Mouse (Mus musculus) hindbrain, embryonic 16.5 days (tissue): ENCODE data around the gene Atxn7l2. TPM values are rescaled to one million over a fixed set of nuclear protein-coding genes. Genes with fewer than 3 reads are reported as not detected.

Experiments
- ATAC-seq: fragments of 200-750 bp; cut with Nextera tagmentation; 2 replicates; pipeline ENCODE4 v1.8.0; 2017; ENCODE audit warnings: moderate TSS enrichment, moderate library complexity
- H3K27ac ChIP-seq: fragments of 300-500 bp; sonication (generic); 2 replicates; pipeline ENCODE4 v1.5.1; 2014; ENCODE audit warnings: low read depth, mild to moderate bottlenecking, control low read depth, low read length, moderate library complexity
- H3K27me3 ChIP-seq: fragments of 300-500 bp; sonication (generic); replicated peaks from 2 replicates; pipeline ENCODE4 v1.6.1; 2014; ENCODE audit warnings: low read length; ENCODE audit not compliant: control insufficient read depth, insufficient read depth
- H3K36me3 ChIP-seq: fragments of 300-500 bp; sonication (generic); 2 replicates; pipeline ENCODE4 v1.6.1; 2014; ENCODE audit warnings: mild to moderate bottlenecking, low read length, moderate library complexity, mixed read lengths; ENCODE audit not compliant: control insufficient read depth, insufficient read depth
- H3K4me1 ChIP-seq: fragments of 300-500 bp; sonication (generic); 2 replicates; pipeline ENCODE4 v1.6.1; 2014; ENCODE audit warnings: low read depth, low read length; ENCODE audit not compliant: control insufficient read depth, insufficient read depth
- H3K4me2 ChIP-seq: fragments of 300-500 bp; sonication (generic); 2 replicates; pipeline ENCODE4 v1.6.1; 2014; ENCODE audit warnings: mild to moderate bottlenecking, low read length, control low read depth, moderate library complexity
- H3K4me3 ChIP-seq: fragments of 300-500 bp; sonication (generic); 2 replicates; pipeline ENCODE4 v1.5.1; 2014; ENCODE audit warnings: mild to moderate bottlenecking, low read length, control low read depth, moderate library complexity
- H3K9ac ChIP-seq: fragments of 300-500 bp; sonication (generic); 2 replicates; pipeline ENCODE4 v1.6.1; 2014; ENCODE audit warnings: low read depth, mild to moderate bottlenecking, control low read depth, low read length, moderate library complexity
- H3K9me3 ChIP-seq: fragments of 300-500 bp; sonication (generic); 2 replicates; pipeline ENCODE4 v1.6.1; 2014; ENCODE audit warnings: mild to moderate bottlenecking, low read length, moderate library complexity; ENCODE audit not compliant: control insufficient read depth
- WGBS: fragments of 180-500 bp; shearing (Covaris S2); extraction: QIAGEN DNeasy Blood & Tissue Kit; methylation state at CpG from one replicate; pipeline ENCODE4 v1.1.7; 2014; 5-methylcytosine and 5-hydroxymethylcytosine counted together
- polyA plus RNA-seq: library from polyadenylated mRNA; unstranded; fragments of >200 nt; fragmentation: Nextera tagmentation; extraction: Ambion mirVana; gene quantifications from 2 replicates; pipeline ENCODE4 v1.2.1, GENCODE M21; 2015

Atxn7l2 gene
- polyA plus RNA-seq, 1 experiment from 2014 or later: 19.6 TPM

GRCm38 (mm10) chr3:108166486-108167211 lies 44.1 kb downstream of the Atxn7l2 start:
- Histone ChIP-seq H3K9me3 (no peaks in the 10 kb centered on the region), H3K4me1 (peaks cover 27% of the 10 kb centered on the region), H3K36me3 (no peaks in the 10 kb centered on the region), H3K9ac (peak overlapping the region; percentile 45), H3K4me3 (no peak overlapping the region), H3K27ac (peak overlapping the region; percentile 7; the same call in 1 of the 2 replicates), H3K27me3 (no peaks in the 10 kb centered on the region), H3K4me2 (no peak overlapping the region)
- 9% methylated on average over 9 of the region's 11 CpGs for WGBS
- ATAC-seq: peak; percentile 49

GRCm38 (mm10) chr3:108165532-108166315 lies 45.0 kb downstream of the Atxn7l2 start:
- no peaks in the 10 kb centered on the region for H3K36me3 ChIP-seq
- no peaks in the 10 kb centered on the region for H3K9me3 ChIP-seq
- H3K27ac ChIP-seq: peak overlapping the region; percentile 46; the same call in 1 of the 2 replicates
- no peak overlapping the region for H3K4me3 ChIP-seq
- H3K9ac ChIP-seq: peak overlapping the region; percentile 13; the same call in 1 of the 2 replicates
- WGBS: 26% methylated on average over 10 of the region's 10 CpGs
- peaks cover 27% of the 10 kb centered on the region for H3K4me1 ChIP-seq
- no peak overlapping the region for H3K4me2 ChIP-seq
- ATAC-seq: peak; percentile 23
- no peaks in the 10 kb centered on the region for H3K27me3 ChIP-seq

- Histone ChIP-seq H3K4me1 (peaks cover 27% of the 10 kb centered on the region), H3K4me3 (peak overlapping the region; percentile 21; the same call in 1 of the 2 replicates)
These were observed 45.9 kb downstream of the Atxn7l2 start for GRCm38 (mm10) chr3:108164807-108165206.

GRCm38 (mm10) chr3:108164091-108164490 lies 46.6 kb downstream of the Atxn7l2 start:
- peaks cover 27% of the 10 kb centered on the region for H3K4me1 ChIP-seq
- no peak overlapping the region for H3K27ac ChIP-seq
- 0 out of 2 replicates have a peak overlapping the region, but pooled peaks have one; percentile 14 for H3K9ac ChIP-seq
- WGBS: 74% methylated on average over 5 of the region's 5 CpGs
- no peak overlapping the region for H3K4me3 ChIP-seq
- H3K9me3 ChIP-seq: no peaks in the 10 kb centered on the region
- no peaks in the 10 kb centered on the region for H3K36me3 ChIP-seq
- H3K4me2 ChIP-seq: no peak overlapping the region
- H3K27me3 ChIP-seq: no peaks in the 10 kb centered on the region
- ATAC-seq: no peak

More at GRCm38 (mm10) chr3:108164807-108165206, 45.9 kb downstream of the Atxn7l2 start:
- no peaks in the 10 kb centered on the region for H3K9me3 ChIP-seq
- no peak overlapping the region for H3K27ac ChIP-seq
- H3K4me2 ChIP-seq: peak overlapping the region; percentile 48
- no peaks in the 10 kb centered on the region for H3K36me3 ChIP-seq
- H3K9ac ChIP-seq: 0 out of 2 replicates have a peak overlapping the region, but pooled peaks have one; percentile 4
- no peaks in the 10 kb centered on the region for H3K27me3 ChIP-seq
- peak; percentile 79 for ATAC-seq
- WGBS: 9% methylated on average over 9 of the region's 9 CpGs

GRCm38 (mm10) chr3:108158383-108159037 lies 52.2 kb downstream of the Atxn7l2 start:
- no peak overlapping the region for H3K4me3 ChIP-seq
- H3K4me2 ChIP-seq: no peak overlapping the region
- peaks cover 11% of the 10 kb centered on the region for H3K4me1 ChIP-seq
- peak overlapping the region; percentile 59 for H3K27ac ChIP-seq
- H3K36me3 ChIP-seq: no peaks in the 10 kb centered on the region
- H3K9me3 ChIP-seq: no peaks in the 10 kb centered on the region
- peak; percentile 32; the same call in 1 of the 2 replicates for ATAC-seq
- 40% methylated on average over 9 of the region's 9 CpGs for WGBS
- no peaks in the 10 kb centered on the region for H3K27me3 ChIP-seq
- peak overlapping the region; percentile 45 for H3K9ac ChIP-seq

- Histone ChIP-seq H3K27ac (peak within 1 kb of the TSS; percentile 18), H3K9me3 (no peaks in the 10 kb centered on the region), H3K4me3 (peak within 1 kb of the TSS; percentile 37), H3K4me1 (peaks cover 11% of the 10 kb centered on the region), H3K27me3 (no peaks in the 10 kb centered on the region), H3K4me2 (peak within 1 kb of the TSS; percentile 64), H3K9ac (peak within 1 kb of the TSS; percentile 64), H3K36me3 (no peaks in the 10 kb centered on the region)
- WGBS: 35% methylated on average over 4 of the region's 4 CpGs
- ATAC-seq: peak; percentile 76
These were observed 56.1 kb downstream of the Atxn7l2 start, which contains the start of gene Gpr61 for GRCm38 (mm10) chr3:108154656-108155055. Gene Gpr61 (minus strand): TSS chr3:108154882.

GRCm38 (mm10) chr3:108152290-108152689 lies 58.4 kb downstream of the Atxn7l2 start:
- no peak for ATAC-seq
- H3K4me3 ChIP-seq: no peak overlapping the region
- peaks cover 4% of the 10 kb centered on the region; the same call in 1 of the 2 replicates for H3K4me1 ChIP-seq
- no peak overlapping the region for H3K27ac ChIP-seq
- no peaks in the 10 kb centered on the region for H3K36me3 ChIP-seq
- H3K4me2 ChIP-seq: no peak overlapping the region
- no peaks in the 10 kb centered on the region for H3K9me3 ChIP-seq
- no peaks in the 10 kb centered on the region for H3K27me3 ChIP-seq
- 75% methylated on average over 3 of the region's 3 CpGs for WGBS
- H3K9ac ChIP-seq: no peak overlapping the region
